Mouse (Mus musculus): ENCODE results near the gene Pfkp.

GRCm38 (mm10) chr13:6632513-6632912 lies 16.1 kb downstream of the Pfkp start:
- TF ChIP-seq CTCF (IDR thresholded peaks at IDR 0.05; ENCODE audit: extremely low read depth, insufficient read depth, insufficient read length, insufficient replicate concordance) (no peak), POLR2A (IDR thresholded peaks at IDR 0.05; ENCODE audit: low read depth, low read length) (no peak)

All from spleen, adult 2 months (tissue).